In genomic region chr14:20674064-20674833, GRCm38 (mm10) we compare ENCODE assay signal across 8 mouse cellular contexts. TPM values are rescaled to one million over a fixed set of nuclear protein-coding genes. Genes with fewer than 3 reads are reported as not detected.
DNase-seq lines count a peak whose midpoint lies in the region; ATAC-seq lines count a peak whose summit lies in the region.

Gene Sec24c, plus strand, starts transcription at chr14:20674308.

- under 1% methylated on average over 43 of the region's 43 CpGs for WGBS in hindbrain, embryonic 15.5 days

- 0 out of 2 replicates have a peak, but pooled peaks cover 6% of the 10 kb centered on the region for H3K27me3 ChIP-seq in hindbrain, embryonic 15.5 days

- no peaks in the 10 kb centered on the region for H3K9me3 ChIP-seq in hindbrain, embryonic 15.5 days

- H3K4me2 ChIP-seq in hindbrain, embryonic 15.5 days, result peak within 1 kb of the TSS; percentile 80

- H3K4me3 ChIP-seq in hindbrain, embryonic 15.5 days, result peak within 1 kb of the TSS; percentile 77

- peak within 1 kb of the TSS; percentile 88 for H3K27ac ChIP-seq in hindbrain, embryonic 15.5 days (replicated peaks)

- peak within 1 kb of the TSS; percentile 73 for H3K9ac ChIP-seq in hindbrain, embryonic 15.5 days

- DNase-seq in T-cell, adult 2 months (ENCODE audit: low spot score), result peak; percentile 96
- peak; percentile 99 for DNase-seq in cerebellum, postnatal 36 days
- DNase-seq in frontal cortex, postnatal 36 days (ENCODE audit: low spot score in 2 of 2), result peak; percentile 95 to 97
- DNase-seq in left cerebral cortex, adult 11 months (ENCODE audit: low spot score), result peak; percentile 87
- DNase-seq in lung, postnatal 4 days, result peak; percentile 99
- peak; percentile 99 for DNase-seq in retina, postnatal 7 days (ENCODE audit: low read depth, low spot score)
- DNase-seq in urinary bladder, adult 2 months (ENCODE audit: low spot score), result peak; percentile 96

- peaks cover 29% of the 10 kb centered on the region for H3K36me3 ChIP-seq in hindbrain, embryonic 15.5 days

- peak; percentile 98 for ATAC-seq in hindbrain, embryonic 15.5 days (ENCODE audit: low FRiP score, low read depth)

- H3K4me1 ChIP-seq in hindbrain, embryonic 15.5 days (replicated peaks), result peaks cover 23% of the 10 kb centered on the region

RNA-seq across cellular contexts. Expression of gene Sec24c, which starts in this region (rescaled TPM):
- polyA plus RNA-seq in hindbrain, embryonic 15.5 days (2015; fragmentation: Nextera tagmentation; extraction: Ambion mirVana), result 89.5 and 101 TPM in 2 replicates
- polyA plus RNA-seq in urinary bladder, adult 2 months (2012; rRNA removed), result 87.1 and 90.1 TPM in 2 replicates

Comparison
In these comparisons a context has a peak if more than half of its experiments do, and no peak if none do; other contexts are left out.
1. Peak in every context shown above with its lines: DNase-seq, ATAC-seq, H3K4me3 ChIP-seq and H3K27ac ChIP-seq.